Mouse (Mus musculus) left cerebral cortex, postnatal 14 days (tissue): ENCODE measurements around the gene Ino80e. TPM values are rescaled to one million over a fixed set of nuclear protein-coding genes. Genes with fewer than 3 reads are reported as not detected.

Experiments
- DNase-seq, 2 experiments: peaks; one replicate each; pipeline ENCODE4 v3.0.0; 2021 to 2022; ENCODE audit warnings: low spot score in 2 of 2, mixed read lengths in 1 of 2
- intact Hi-C: fragments of 180-260 bp; cut with DNase I; formaldehyde crosslinking; loops from one replicate; pipeline ENCODE4 v1.15.1; 2025
- total RNA-seq, 2 experiments: library from RNA; stranded (reverse); gene quantifications; 2 replicates each; pipeline ENCODE4 v1.2.3; 2021

Gene Ino80e
- total RNA-seq, 2 experiments from 2014 or later, result 51.8 to 52.2 TPM

GRCm38 (mm10) chr7:126822741-126823140 lies 39.4 kb downstream of the Ino80e start:
- DNase-seq, result no peak
- intact Hi-C loops, result loop anchor here (5.0 kb wide), 1 partner anchor 120 kb away; no protein-coding TSS in a partner anchor

GRCm38 (mm10) chr7:126821835-126822511 lies 40.2 kb downstream of the Ino80e start:
- DNase-seq, result peak; percentile 66 to 85
- intact Hi-C loops, result loop anchor here (5.0 kb wide), 1 partner anchor 120 kb away; no protein-coding TSS in a partner anchor

GRCm38 (mm10) chr7:126818818-126819217 lies 43.4 kb downstream of the Ino80e start:
- DNase-seq, result no peak

GRCm38 (mm10) chr7:126817595-126817994 lies 44.6 kb downstream of the Ino80e start:
- DNase-seq, result no peak
- intact Hi-C loops, result no loop called here

More at GRCm38 (mm10) chr7:126818818-126819217, 43.4 kb downstream of the Ino80e start:
- intact Hi-C loops, result no loop called here

- intact Hi-C loops, result no loop called here
- DNase-seq, result no peak
Measured at GRCm38 (mm10) chr7:126816494-126816893, 45.7 kb downstream of the Ino80e start.

GRCm38 (mm10) chr7:126815726-126816222 lies 46.4 kb downstream of the Ino80e start:
- intact Hi-C loops, result no loop called here
- no peak for DNase-seq

GRCm38 (mm10) chr7:126809723-126810369 lies 52.3 kb downstream of the Ino80e start:
- no peak for DNase-seq
- intact Hi-C loops, result no loop called here

- intact Hi-C loops, result no loop called here
- peak; percentile 81 to 93 for DNase-seq
Measured at GRCm38 (mm10) chr7:126808703-126809455, 53.3 kb downstream of the Ino80e start.

GRCm38 (mm10) chr7:126807405-126807804 lies 54.8 kb downstream of the Ino80e start:
- no peak for DNase-seq
- intact Hi-C loops, result no loop called here

- no peak for DNase-seq
- intact Hi-C loops, result no loop called here
Measured at GRCm38 (mm10) chr7:126806956-126807355, 55.2 kb downstream of the Ino80e start.

GRCm38 (mm10) chr7:126803751-126804150 lies 58.4 kb downstream of the Ino80e start:
- DNase-seq, result no peak
- intact Hi-C loops, result no loop called here

- DNase-seq, result no peak
- intact Hi-C loops, result no loop called here
Measured at GRCm38 (mm10) chr7:126803181-126803580, 59.0 kb downstream of the Ino80e start.

GRCm38 (mm10) chr7:126802134-126802889 lies 59.9 kb downstream of the Ino80e start:
- intact Hi-C loops, result no loop called here

GRCm38 (mm10) chr7:126801057-126801422 lies 61.1 kb downstream of the Ino80e start:
- DNase-seq, result no peak
- intact Hi-C loops, result no loop called here

More at GRCm38 (mm10) chr7:126802134-126802889, 59.9 kb downstream of the Ino80e start:
- no peak for DNase-seq

Other genes with a start within 250 kb of the Ino80e start
- 10 to 100 TPM; 11.5 to 15.9 TPM for gene Nupr1, start 231.5 kb downstream of the Ino80e start, total RNA-seq
- gene Sgf29, start 213.1 kb downstream of the Ino80e start, total RNA-seq, result 10 to 100 TPM; 32.0 to 33.8 TPM
- 10 to 100 TPM in 1 of 2 experiments, 1 to 10 TPM in 1; 6.7 to 12.7 TPM for gene Sult1a1, start 185.9 kb downstream of the Ino80e start, total RNA-seq
- gene Bola2, start 167.0 kb downstream of the Ino80e start, total RNA-seq, result 100 to 1,000 TPM; 108 to 113 TPM
- 10 to 100 TPM; 13.6 to 15.9 TPM for gene Slx1b, start 166.6 kb downstream of the Ino80e start, total RNA-seq
- gene Coro1a, start 154.6 kb downstream of the Ino80e start, total RNA-seq, result 100 to 1,000 TPM; 173 to 185 TPM
- 100 to 1,000 TPM; 209 to 214 TPM for gene Mapk3, start 102.8 kb downstream of the Ino80e start, total RNA-seq
- 1 to 10 TPM; 2.0 to 2.5 TPM for gene Gdpd3, start 96.0 kb downstream of the Ino80e start, total RNA-seq
- gene Ypel3, start 85.4 kb downstream of the Ino80e start, total RNA-seq, result 100 to 1,000 TPM; 247 to 269 TPM
- gene Tbx6, start 80.9 kb downstream of the Ino80e start, total RNA-seq, result under 1 TPM; 0.51 to 0.92 TPM
- 10 to 100 TPM; 48.9 to 49.6 TPM for gene Ppp4c, start 69.9 kb downstream of the Ino80e start, total RNA-seq
- 100 to 1,000 TPM; 117 to 118 TPM for gene Fam57b, start 64.7 kb downstream of the Ino80e start, total RNA-seq
- gene 4930451I11Rik, start 30.7 kb downstream of the Ino80e start, total RNA-seq, result not detected
- gene Doc2a, start 15.0 kb downstream of the Ino80e start, total RNA-seq, result 10 to 100 TPM; 54.8 to 62.4 TPM
- 10 to 100 TPM; 30.2 to 32.1 TPM for gene Hirip3, start 405 bp downstream of the Ino80e start, total RNA-seq
- gene Taok2, start 22.3 kb upstream of the Ino80e start, total RNA-seq, result 100 to 1,000 TPM; 163 to 169 TPM
- 10 to 100 TPM; 21.1 to 23.7 TPM for gene Tmem219, start 60.5 kb upstream of the Ino80e start, total RNA-seq
- 100 to 1,000 TPM; 144 to 151 TPM for gene Kctd13, start 66.5 kb upstream of the Ino80e start, total RNA-seq
- gene Asphd1, start 87.2 kb upstream of the Ino80e start, total RNA-seq, result 10 to 100 TPM; 49.1 to 52.0 TPM
- 100 to 1,000 TPM; 335 to 339 TPM for gene Sez6l2, start 88.2 kb upstream of the Ino80e start, total RNA-seq
- 100 to 1,000 TPM; 187 to 196 TPM for gene Cdipt, start 113.5 kb upstream of the Ino80e start, total RNA-seq
- under 1 TPM in 1 of 2 experiments, not detected in 1; 0.42 TPM for gene Cdiptos, start 113.7 kb upstream of the Ino80e start, total RNA-seq
- gene Mvp, start 152.2 kb upstream of the Ino80e start, total RNA-seq, result 1 to 10 TPM; 4.9 to 5.1 TPM
- gene Pagr1b, start 154.1 kb upstream of the Ino80e start, total RNA-seq, result not detected
- gene Pagr1a, start 155.0 kb upstream of the Ino80e start, total RNA-seq, result 10 to 100 TPM; 14.5 to 19.3 TPM
- 10 to 100 TPM; 33.6 to 43.7 TPM for gene Gm42742, start 158.7 kb upstream of the Ino80e start, total RNA-seq
- 100 to 1,000 TPM; 165 to 186 TPM for gene Prrt2, start 158.8 kb upstream of the Ino80e start, total RNA-seq
- 100 to 1,000 TPM; 260 to 271 TPM for gene Maz, start 164.7 kb upstream of the Ino80e start, total RNA-seq
- 10 to 100 TPM in 1 of 2 experiments, 1 to 10 TPM in 1; 9.6 to 10.4 TPM for gene Kif22, start 180.1 kb upstream of the Ino80e start, total RNA-seq
- gene Zg16, start 225.0 kb upstream of the Ino80e start, total RNA-seq, result not detected
- 1 to 10 TPM; 1.3 to 1.6 TPM for gene AI467606, start 229.0 kb upstream of the Ino80e start, total RNA-seq